Mouse (Mus musculus) limb, embryonic 14.5 days (tissue): ENCODE results near the gene Bcl2a1b. TPM values are rescaled to one million over a fixed set of nuclear protein-coding genes. Genes with fewer than 3 reads are reported as not detected.
"Not testable (repeated sequence)": the region's sequence is repeated elsewhere in the genome, so short reads cannot be mapped to it uniquely, and the experiment has no call there.

Experiments
- ATAC-seq: fragments of 200-750 bp; cut with Nextera tagmentation; 2 replicates; pipeline ENCODE4 v1.8.0; 2017; ENCODE audit warnings: low read depth, moderate number of reproducible peaks, moderate TSS enrichment; ENCODE audit not compliant: low FRiP score
- DNase-seq: peaks from one replicate; pipeline ENCODE4 v3.0.0-alpha.2; 2015; ENCODE audit warnings: low spot score
- H3K27ac ChIP-seq: fragments of 300-500 bp; sonication (generic); replicated peaks from 2 replicates; pipeline ENCODE4 v1.5.1; 2014; ENCODE audit warnings: low read depth, mild to moderate bottlenecking, low read length, moderate library complexity, mixed read lengths
- H3K27me3 ChIP-seq: fragments of 300-500 bp; sonication (generic); 2 replicates; pipeline ENCODE4 v1.6.1; 2014; ENCODE audit warnings: low read length, mixed read lengths; ENCODE audit not compliant: control insufficient read depth, insufficient read depth
- H3K36me3 ChIP-seq: fragments of 300-500 bp; sonication (generic); 2 replicates; pipeline ENCODE4 v1.6.1; 2014; ENCODE audit warnings: mild to moderate bottlenecking, low read length, moderate library complexity, mixed read lengths; ENCODE audit not compliant: control insufficient read depth, insufficient read depth
- H3K4me1 ChIP-seq: fragments of 300-500 bp; sonication (generic); 2 replicates; pipeline ENCODE4 v1.6.1; 2014; ENCODE audit warnings: antibody characterized with exemption, low read length, mixed read lengths; ENCODE audit not compliant: control insufficient read depth, insufficient read depth
- H3K4me2 ChIP-seq: fragments of 300-500 bp; sonication (generic); replicated peaks from 2 replicates; pipeline ENCODE4 v1.6.1; 2014; ENCODE audit warnings: low read depth, mild to moderate bottlenecking, low read length, moderate library complexity; ENCODE audit not compliant: severe bottlenecking
- H3K4me3 ChIP-seq: fragments of 300-500 bp; sonication (generic); replicated peaks from 2 replicates; pipeline ENCODE4 v1.5.1; 2014; ENCODE audit warnings: low read length
- H3K9ac ChIP-seq: fragments of 300-500 bp; sonication (generic); 2 replicates; pipeline ENCODE4 v1.6.1; 2014; ENCODE audit warnings: mild to moderate bottlenecking, low read depth, low read length, moderate library complexity; ENCODE audit not compliant: severe bottlenecking
- H3K9me3 ChIP-seq: fragments of 300-500 bp; sonication (generic); 2 replicates; pipeline ENCODE4 v1.6.1; 2016; ENCODE audit warnings: low read length; ENCODE audit not compliant: control insufficient read depth
- POLR2A ChIP-seq: fragments of 200-500 bp; IDR thresholded peaks from 2 replicates; pipeline ENCODE4 v1.8.0; 2012; ENCODE audit warnings: inconsistent platforms, mild to moderate bottlenecking, moderate library complexity, borderline replicate concordance; ENCODE audit not compliant: insufficient read depth, insufficient read length; ENCODE audit errors: extremely low read depth
- WGBS: fragments of 180-500 bp; shearing (Covaris S2); extraction: QIAGEN DNeasy Blood & Tissue Kit; methylation state at CpG from one replicate; pipeline ENCODE4 v1.1.7; 2014; 5-methylcytosine and 5-hydroxymethylcytosine counted together
- polyA plus RNA-seq, 2 experiments: library from polyadenylated mRNA; depleted of rRNA in 1 of 2; stranded (reverse) in 1 of 2; unstranded in 1 of 2; fragments of >200 nt; fragmentation: Nextera tagmentation in 1 of 2; extraction: Ambion mirVana in 1 of 2; gene quantifications; 2 replicates each; pipeline versions ENCODE4 v1.2.1 to v1.2.3; 2012 to 2014

The Bcl2a1b gene
- polyA plus RNA-seq, 2 experiments: 1.1 to 1.4 TPM

- H3K27ac ChIP-seq: no peak overlapping the region
- no peak for DNase-seq
- peak; percentile 44; the same call in 1 of the 2 replicates for ATAC-seq
- no peaks in the 10 kb centered on the region for H3K36me3 ChIP-seq
- no peak overlapping the region for H3K9ac ChIP-seq
- H3K27me3 ChIP-seq: no peaks in the 10 kb centered on the region
- 53% methylated on average over 4 of the region's 4 CpGs for WGBS
- no peak overlapping the region for H3K4me3 ChIP-seq
- TF ChIP-seq POLR2A: no peak
- no peak overlapping the region for H3K4me2 ChIP-seq
- no peaks in the 10 kb centered on the region for H3K9me3 ChIP-seq
- no peaks in the 10 kb centered on the region for H3K4me1 ChIP-seq
Measured at GRCm38 (mm10) chr9:89226071-89226470, 27.1 kb downstream of the Bcl2a1b start.

- 87% methylated on average over 7 of the region's 7 CpGs for WGBS
- no peak for DNase-seq
- Histone ChIP-seq H3K4me3 (no peak overlapping the region), H3K27ac (no peak overlapping the region), H3K4me1 (no peaks in the 10 kb centered on the region), H3K9me3 (no peaks in the 10 kb centered on the region), H3K27me3 (no peaks in the 10 kb centered on the region), H3K9ac (no peak overlapping the region), H3K36me3 (no peaks in the 10 kb centered on the region), H3K4me2 (no peak overlapping the region)
- no peak for ATAC-seq
- no peak for TF ChIP-seq POLR2A
Measured at GRCm38 (mm10) chr9:89228122-89228521, 29.1 kb downstream of the Bcl2a1b start.

- not testable (repeated sequence) for H3K27ac ChIP-seq, DNase-seq, H3K36me3 ChIP-seq, H3K9ac ChIP-seq, H3K4me1 ChIP-seq, H3K9me3 ChIP-seq, H3K4me3 ChIP-seq, H3K27me3 ChIP-seq, ATAC-seq, H3K4me2 ChIP-seq
- WGBS: 67% methylated on average over 1 of the region's 2 CpGs
Measured at GRCm38 (mm10) chr9:89230897-89231497, 32.0 kb downstream of the Bcl2a1b start.

- not testable (repeated sequence) for H3K27me3 ChIP-seq, H3K27ac ChIP-seq, H3K4me3 ChIP-seq, DNase-seq, H3K36me3 ChIP-seq, H3K4me1 ChIP-seq, ATAC-seq, H3K9ac ChIP-seq, H3K9me3 ChIP-seq, H3K4me2 ChIP-seq
- 83% methylated on average over 4 of the region's 4 CpGs for WGBS
Measured at GRCm38 (mm10) chr9:89237131-89237530, 38.1 kb downstream of the Bcl2a1b start.

- DNase-seq, H3K4me1 ChIP-seq, H3K9ac ChIP-seq, H3K27me3 ChIP-seq, H3K9me3 ChIP-seq, H3K36me3 ChIP-seq, H3K27ac ChIP-seq, ATAC-seq, H3K4me2 ChIP-seq, H3K4me3 ChIP-seq: not testable (repeated sequence)
- 91% methylated on average over 4 of the region's 5 CpGs for WGBS
Measured at GRCm38 (mm10) chr9:89238976-89239505, 40.0 kb downstream of the Bcl2a1b start.

- H3K9ac ChIP-seq, DNase-seq, H3K36me3 ChIP-seq, H3K4me3 ChIP-seq, H3K4me1 ChIP-seq, ATAC-seq, H3K4me2 ChIP-seq, H3K27ac ChIP-seq, H3K27me3 ChIP-seq, H3K9me3 ChIP-seq: not testable (repeated sequence)
- WGBS: 89% methylated on average over 3 of the region's 3 CpGs
Measured at GRCm38 (mm10) chr9:89240516-89241019, 41.6 kb downstream of the Bcl2a1b start.
